Mouse (Mus musculus) left cerebral cortex, adult 2 months (tissue): Measurements from ENCODE around the gene Tsacc. TPM values are rescaled to one million over a fixed set of nuclear protein-coding genes. Genes with fewer than 3 reads are reported as not detected.
"Not testable (repeated sequence)": the region's sequence is repeated elsewhere in the genome, so short reads cannot be mapped to it uniquely, and the experiment has no call there.

Source experiments
- DNase-seq, 2 experiments: peaks; one replicate each; pipeline ENCODE4 v3.0.0; 2021 to 2022; ENCODE audit warnings: low spot score in 2 of 2, mixed read lengths in 1 of 2; ENCODE audit errors: extremely low spot score in 1 of 2
- H3K27ac ChIP-seq: fragments of 200-600 bp; 2 replicates; pipeline ENCODE4 v1.8.1; 2022
- H3K4me3 ChIP-seq: fragments of 200-600 bp; 2 replicates; pipeline ENCODE4 v1.8.1; 2022
- CTCF ChIP-seq: fragments of 200-600 bp; IDR thresholded peaks from 2 replicates; pipeline ENCODE4 v1.8.1; 2022; ENCODE audit warnings: antibody characterized with exemption, mild to moderate bottlenecking, moderate library complexity
- intact Hi-C: fragments of 180-260 bp; cut with DNase I; formaldehyde crosslinking; loops from one replicate; pipeline ENCODE4 v1.15.1; 2025
- total RNA-seq, 2 experiments: library from RNA; stranded (reverse); gene quantifications; 2 replicates each; pipeline ENCODE4 v1.2.3; 2021

Gene Tsacc
- total RNA-seq, 2 experiments from 2014 or later = 3.7 to 3.8 TPM

- H3K27ac ChIP-seq = peak within 1 kb of the TSS; percentile 72
- H3K4me3 ChIP-seq = peak within 1 kb of the TSS; percentile 84
- peak; percentile 46 to 51 for DNase-seq
- no peak for TF ChIP-seq CTCF
- intact Hi-C loops = no loop called here
Observed at GRCm38 (mm10) chr3:88324951-88325405, 28.2 kb upstream of the Tsacc start, which contains the start of gene Glmp. Glmp (plus strand) TSS chr3:88325023.

- no peak for TF ChIP-seq CTCF
- intact Hi-C loops = no loop called here
- Histone ChIP-seq H3K27ac (no peak overlapping the region), H3K4me3 (no peak overlapping the region)
- DNase-seq = no peak
Observed at GRCm38 (mm10) chr3:88299172-88299571, 2.4 kb upstream of the Tsacc start.

- intact Hi-C loops = no loop called here
- Histone ChIP-seq H3K4me3 (peak overlapping the region; percentile 91), H3K27ac (peak overlapping the region; percentile 94)
- TF ChIP-seq CTCF = no peak
- DNase-seq = peak in 1 of 2 experiments; percentile 44
Observed at GRCm38 (mm10) chr3:88297321-88297851, 587 bp upstream of the Tsacc start.

GRCm38 (mm10) chr3:88296110-88296560, 664 bp downstream of the Tsacc start:
- Histone ChIP-seq H3K4me3 (peak overlapping the region; percentile 91), H3K27ac (peak overlapping the region; percentile 95)
- intact Hi-C loops = no loop called here
- TF ChIP-seq CTCF = no peak
- DNase-seq = no peak

- DNase-seq, H3K4me3 ChIP-seq, H3K27ac ChIP-seq, intact Hi-C loops: not testable (repeated sequence)
Observed at GRCm38 (mm10) chr3:88295272-88295671, 1.5 kb downstream of the Tsacc start.

GRCm38 (mm10) chr3:88291970-88292369, 4.8 kb downstream of the Tsacc start:
- H3K4me3 ChIP-seq = no peak overlapping the region
- intact Hi-C loops = no loop called here
- TF ChIP-seq CTCF = peak; percentile 58
- no peak overlapping the region for H3K27ac ChIP-seq
- no peak for DNase-seq

GRCm38 (mm10) chr3:88288133-88288713, 8.6 kb downstream of the Tsacc start:
- H3K4me3 ChIP-seq, intact Hi-C loops, H3K27ac ChIP-seq, DNase-seq: not testable (repeated sequence)

GRCm38 (mm10) chr3:88287110-88287509, 9.7 kb downstream of the Tsacc start, which contains the start of gene Gm38392:
Gm38392 (minus strand) TSS chr3:88287210.
- no peak for TF ChIP-seq CTCF
- H3K4me3 ChIP-seq = no peak within 1 kb of the TSS
- intact Hi-C loops = no loop called here

GRCm38 (mm10) chr3:88285565-88285895, 11.3 kb downstream of the Tsacc start:
- H3K27ac ChIP-seq, H3K4me3 ChIP-seq, intact Hi-C loops, DNase-seq: not testable (repeated sequence)

More at GRCm38 (mm10) chr3:88287110-88287509, 9.7 kb downstream of the Tsacc start, which contains the start of gene Gm38392:
- DNase-seq = no peak
- no peak within 1 kb of the TSS for H3K27ac ChIP-seq

- H3K4me3 ChIP-seq, intact Hi-C loops, H3K27ac ChIP-seq, DNase-seq: not testable (repeated sequence)
Observed at GRCm38 (mm10) chr3:88284815-88285564, 11.8 kb downstream of the Tsacc start.

- H3K4me3 ChIP-seq, intact Hi-C loops, H3K27ac ChIP-seq, DNase-seq: not testable (repeated sequence)
Observed at GRCm38 (mm10) chr3:88281141-88281916, 15.5 kb downstream of the Tsacc start.

- Histone ChIP-seq H3K27ac (no peak overlapping the region), H3K4me3 (no peak overlapping the region)
- intact Hi-C loops = no loop called here
- DNase-seq = no peak
- no peak for TF ChIP-seq CTCF
Observed at GRCm38 (mm10) chr3:88280035-88280434, 16.8 kb downstream of the Tsacc start.
